Mouse (Mus musculus) heart, adult 18-20 months (tissue): ENCODE results near the gene Tacc2. TPM values are rescaled to one million over a fixed set of nuclear protein-coding genes. Genes with fewer than 3 reads are reported as not detected.

ENCODE experiments used
- total RNA-seq, 2 experiments: library from RNA; stranded (reverse); gene quantifications; 2 replicates each; pipeline ENCODE4 v1.2.3; 2021

The Tacc2 gene
- total RNA-seq, 2 experiments from 2014 or later, result 317 to 395 TPM

Other genes with a start within 250 kb of the Tacc2 start
- 10 to 100 TPM; 37.6 to 38.3 TPM for gene Ate1, start 57.1 kb upstream of the Tacc2 start, total RNA-seq
- 10 to 100 TPM; 39.3 to 44.3 TPM for gene Nsmce4a, start 4.3 kb upstream of the Tacc2 start, total RNA-seq
- under 1 TPM in 1 of 2 experiments, not detected in 1; 0.36 TPM for gene Btbd16, start 196.6 kb downstream of the Tacc2 start, total RNA-seq